Mouse (Mus musculus) MEL-GATA-1-ER (cell line): Measurements from ENCODE around the gene Pik3cd.

Experiments
- DNase-seq: peaks from one replicate; pipeline ENCODE4 v3.0.0-alpha.2; 2012; ENCODE audit warnings: low read depth; ENCODE audit errors: extremely low read depth

The Pik3cd gene

DNA sequence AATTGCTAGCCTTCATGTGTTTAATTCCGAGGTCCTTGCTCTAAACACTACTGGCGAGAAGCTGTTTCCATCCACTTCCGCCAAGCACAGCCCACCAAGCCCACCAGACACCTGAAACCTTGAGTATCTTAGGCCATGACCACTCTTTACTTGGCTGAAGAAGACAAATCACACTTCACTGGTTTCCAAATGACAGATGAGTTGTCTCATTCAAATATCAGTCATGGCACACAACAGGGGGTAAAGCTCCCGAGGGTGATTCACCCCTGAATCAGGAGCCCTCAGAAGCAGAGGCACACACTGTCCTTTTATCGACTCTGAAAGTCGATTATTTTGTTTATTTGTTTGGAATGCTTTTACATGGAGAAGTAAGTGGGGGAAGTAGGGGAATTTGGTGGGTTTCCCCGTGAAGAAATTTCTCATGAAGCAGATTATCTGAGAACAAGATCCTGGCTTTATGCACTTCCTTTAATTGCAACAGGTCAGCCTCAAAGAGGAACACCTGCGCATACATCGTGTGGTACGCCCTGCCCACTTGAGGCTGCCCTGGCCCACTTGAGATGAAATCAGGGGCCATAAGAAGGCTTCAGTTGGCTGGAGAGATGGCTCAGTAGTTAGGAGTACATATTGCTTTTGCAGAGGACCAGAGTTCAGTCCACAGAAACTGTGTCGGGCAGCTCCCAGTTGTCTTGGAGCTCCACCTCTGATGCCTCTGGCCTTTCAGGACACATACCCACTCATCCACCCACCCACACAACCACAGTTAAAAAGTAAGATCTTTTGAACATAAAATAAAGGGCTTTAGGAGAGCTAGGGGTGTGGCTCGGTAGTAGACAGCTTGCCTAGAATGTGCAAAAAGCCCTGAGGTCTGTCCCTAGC is 12.3 kb downstream of the Pik3cd start:
- DNase-seq = no peak

GRCm38 (mm10) chr4:149688861-149689260 is 13.5 kb downstream of the Pik3cd start:
- no peak for DNase-seq

DNA sequence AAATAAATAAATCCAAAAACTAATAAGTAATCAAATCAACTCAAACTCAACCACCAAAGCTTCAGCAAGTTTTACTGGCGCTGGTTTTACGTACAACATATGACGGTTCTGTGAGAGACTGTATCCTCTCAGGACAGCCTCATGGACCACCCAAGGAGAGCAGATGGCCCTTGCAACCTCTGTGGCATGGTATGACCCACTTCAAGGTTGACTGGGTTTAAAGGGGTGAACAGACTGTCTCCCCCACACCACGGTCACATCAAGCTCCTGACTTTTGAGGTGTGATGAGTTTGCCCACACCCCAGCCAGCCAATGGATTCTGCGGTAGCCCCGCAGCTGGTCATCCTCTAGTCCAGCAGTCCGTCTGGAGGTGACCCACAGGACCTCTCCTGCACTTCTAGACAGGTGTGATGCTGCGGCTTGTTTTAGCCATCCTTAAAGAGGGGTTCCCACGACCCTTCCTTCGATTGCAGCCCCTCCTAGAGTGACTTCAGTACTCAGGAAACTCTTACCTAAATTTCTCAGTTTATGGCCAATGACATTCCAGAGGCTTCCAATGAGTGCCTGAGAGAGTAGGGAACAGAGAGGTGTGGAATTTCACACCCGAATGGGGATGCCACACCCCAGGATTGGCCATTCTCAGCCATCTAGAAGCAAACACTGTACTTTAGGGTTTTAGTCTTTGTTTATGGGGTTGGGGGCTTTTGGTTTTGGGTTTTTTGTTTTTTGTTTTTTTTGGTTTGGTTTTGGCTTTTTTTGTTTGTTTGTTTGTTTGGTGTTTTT is 17.3 kb downstream of the Pik3cd start:
- DNase-seq = no peak

GRCm38 (mm10) chr4:149683875-149684274 is 18.5 kb downstream of the Pik3cd start:
- no peak for DNase-seq

DNA sequence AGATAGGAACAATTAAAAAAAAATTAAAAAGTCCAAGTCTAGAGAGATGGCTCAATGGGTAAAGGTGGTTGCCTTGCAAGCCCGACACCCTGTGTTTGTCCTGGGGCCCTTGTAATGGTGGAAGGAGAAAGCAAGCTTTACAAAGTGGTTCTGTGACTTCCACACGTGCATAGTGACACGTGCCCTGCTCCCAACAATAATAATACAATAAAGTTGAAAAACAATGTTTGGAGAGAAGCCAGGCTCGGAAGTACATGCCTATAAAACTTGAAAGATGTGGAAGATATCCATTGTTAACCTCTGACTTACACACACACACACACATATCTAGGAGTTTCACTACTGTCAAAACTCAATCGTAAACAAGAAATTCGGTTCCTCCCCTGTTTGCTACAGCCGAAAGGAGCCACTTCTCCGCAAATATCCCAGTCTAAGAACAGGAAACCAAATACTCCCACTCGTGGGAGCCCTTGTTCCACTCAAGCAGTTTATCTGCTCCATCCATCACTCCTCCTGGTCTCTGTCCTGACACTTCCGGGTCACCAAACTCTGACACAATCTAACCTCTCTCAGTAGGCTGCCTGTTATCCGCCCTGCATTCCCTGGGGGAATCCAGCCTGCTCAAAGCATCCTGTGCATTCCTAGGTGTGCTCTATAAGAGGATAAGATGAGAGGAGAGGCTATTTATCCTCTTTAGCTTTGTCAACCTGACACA is 23.2 kb downstream of the Pik3cd start:
- no peak for DNase-seq

- DNase-seq = no peak
Measured at GRCm38 (mm10) chr4:149678006-149678405, 24.4 kb downstream of the Pik3cd start.

GRCm38 (mm10) chr4:149675378-149676261 is 26.8 kb downstream of the Pik3cd start:
- no peak for DNase-seq

GRCm38 (mm10) chr4:149674814-149675377 is 27.5 kb downstream of the Pik3cd start:
- no peak for DNase-seq

DNA sequence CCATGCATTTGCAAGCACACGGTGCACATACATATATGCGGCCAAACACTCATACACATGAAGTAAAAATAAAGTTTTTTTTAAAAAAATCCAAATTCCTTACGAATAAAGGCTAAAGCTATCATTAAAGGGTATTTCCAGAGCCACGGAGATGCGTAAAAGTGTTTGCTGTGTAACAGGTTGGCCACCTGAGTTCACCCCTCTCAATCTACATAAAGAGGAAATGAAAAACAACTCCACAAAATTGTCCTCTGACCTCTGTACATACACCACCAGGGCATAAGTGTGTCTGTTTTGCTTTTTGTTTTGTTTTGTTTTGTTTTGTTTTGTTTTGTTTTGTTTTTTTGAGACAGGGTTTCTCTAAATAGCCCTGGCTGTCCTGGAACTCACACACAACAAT is 29.6 kb downstream of the Pik3cd start:
- DNase-seq = no peak

- no peak for DNase-seq
Measured at GRCm38 (mm10) chr4:149671175-149671574, 31.2 kb downstream of the Pik3cd start.

GRCm38 (mm10) chr4:149665692-149666090 is 36.7 kb downstream of the Pik3cd start:
- no peak for DNase-seq

GRCm38 (mm10) chr4:149665016-149665691 is 37.2 kb downstream of the Pik3cd start:
- no peak for DNase-seq

DNA sequence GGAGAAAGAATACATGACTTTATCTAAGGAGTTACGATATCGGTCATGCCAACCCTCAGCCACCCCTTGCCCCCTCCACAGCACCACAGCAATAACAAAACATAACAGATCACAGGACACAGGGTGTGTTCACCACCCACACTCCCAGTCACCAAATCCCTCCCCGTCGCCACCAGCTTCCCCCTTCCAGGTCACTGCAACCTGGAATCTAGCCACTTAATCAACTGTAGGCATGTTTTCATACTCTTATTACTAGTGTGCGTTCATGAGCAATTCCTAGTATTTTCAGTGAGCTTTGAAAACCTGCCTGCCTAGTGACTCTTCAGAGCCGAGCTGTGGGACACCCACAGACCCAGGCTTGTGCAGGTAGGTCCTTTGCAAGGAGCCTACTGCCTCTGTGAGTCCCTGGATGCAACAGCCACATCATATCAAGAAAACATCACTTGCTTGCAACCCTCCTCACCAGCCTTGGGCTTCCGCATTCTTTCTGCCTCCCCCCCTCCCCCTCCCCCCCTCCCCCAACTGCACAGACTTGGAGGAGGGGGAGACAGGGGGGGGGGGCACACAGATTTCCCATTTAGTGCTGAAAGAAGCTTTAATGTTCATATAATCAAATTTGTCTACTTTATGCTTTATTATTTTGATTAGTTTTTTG is 38.4 kb downstream of the Pik3cd start:
- no peak for DNase-seq

GRCm38 (mm10) chr4:149661967-149662589 is 40.3 kb downstream of the Pik3cd start:
- DNase-seq = peak; percentile 96

GRCm38 (mm10) chr4:149660598-149660997 is 41.8 kb downstream of the Pik3cd start:
- DNase-seq = peak; percentile 62

DNA sequence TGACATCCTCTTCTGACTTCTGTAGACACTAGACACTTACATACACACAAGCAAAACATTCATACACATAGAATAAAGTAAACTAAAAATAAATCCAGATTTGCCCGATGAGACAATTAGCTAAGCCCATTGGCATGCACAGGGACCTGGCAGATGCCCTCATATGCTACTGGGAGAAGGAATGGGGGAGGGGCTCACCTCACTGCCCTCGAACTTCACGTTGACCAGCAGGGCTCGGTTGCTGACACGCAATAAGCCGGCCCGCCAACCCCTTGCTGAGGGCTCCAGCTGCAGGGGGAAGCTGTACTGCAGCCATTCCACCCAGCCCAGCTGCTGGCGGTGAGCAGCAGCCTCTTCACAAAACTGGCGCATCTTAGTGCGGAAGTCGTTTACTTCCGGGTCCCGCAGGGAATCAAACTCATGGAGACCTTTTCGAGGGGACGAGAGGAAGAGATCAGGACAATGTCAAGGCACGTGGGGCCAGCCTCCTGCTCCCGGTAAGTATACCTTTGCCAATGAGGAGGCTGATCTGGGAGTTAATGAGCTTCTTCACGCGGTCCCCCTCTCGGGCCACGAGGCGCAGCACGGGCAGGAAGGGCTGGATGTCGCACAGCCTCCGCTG is 42.8 kb downstream of the Pik3cd start:
- no peak for DNase-seq

DNA sequence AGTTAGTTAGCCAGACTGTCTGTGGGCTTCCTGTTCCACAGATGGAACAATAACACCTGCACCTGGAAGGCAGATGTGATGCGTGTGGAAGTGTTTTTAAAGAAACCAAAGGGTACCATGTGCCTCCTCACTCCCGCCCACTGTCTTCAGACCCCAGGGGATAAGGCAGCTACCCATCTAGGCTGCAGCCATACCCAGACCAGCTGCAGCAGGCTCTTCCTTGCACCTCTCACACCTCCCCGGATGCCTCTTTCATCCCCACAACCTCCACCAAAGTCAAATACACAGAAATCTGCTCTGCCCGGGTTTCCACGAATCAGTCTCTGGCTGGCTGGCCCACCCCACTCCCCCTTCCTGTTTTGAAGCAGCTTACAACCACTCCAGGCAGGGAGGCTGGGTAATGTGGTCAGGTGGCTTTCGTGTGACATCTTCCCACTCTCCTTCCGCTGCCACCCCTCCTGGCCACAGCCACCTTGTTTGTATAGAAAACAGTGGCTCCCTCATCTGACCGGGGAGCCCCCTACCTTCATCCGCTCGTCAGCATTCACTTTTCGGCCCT is 44.4 kb downstream of the Pik3cd start:
- DNase-seq = no peak

GRCm38 (mm10) chr4:149654232-149654631 is 48.1 kb downstream of the Pik3cd start:
- no peak for DNase-seq
